Mouse (Mus musculus) embryo, embryonic 10.5 days (tissue): ENCODE measurements around the gene Olfr1428.
"Not testable (repeated sequence)": the region's sequence is repeated elsewhere in the genome, so short reads cannot be mapped to it uniquely, and the experiment has no call there.

Source experiments
- DNase-seq: peaks from one replicate; pipeline ENCODE4 v3.0.0-alpha.2; 2015; ENCODE audit warnings: low spot score

Olfr1428 gene

DNA sequence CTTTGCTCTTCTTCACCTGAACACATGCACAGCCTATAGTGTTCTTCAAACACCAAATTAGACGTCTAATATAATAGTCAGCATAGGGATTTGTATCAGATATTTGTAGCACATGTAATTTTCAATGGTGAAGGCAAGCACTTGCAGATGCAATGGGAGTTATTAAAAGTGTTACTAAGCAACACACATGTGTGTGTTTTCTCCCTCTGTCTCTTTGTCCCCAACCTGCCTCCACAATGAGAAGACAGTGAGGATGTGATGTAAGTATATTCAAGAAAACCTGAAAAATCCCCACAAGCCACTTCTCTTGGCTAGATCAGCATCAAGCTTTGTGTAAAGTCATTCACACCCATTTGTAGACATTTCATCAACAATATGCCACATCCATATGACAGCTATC lies at the start of gene Olfr1428:
TSS of gene Olfr1428 (minus strand) at position 101 of the 400 bp plus-strand sequence.
- DNase-seq = no peak

DNA sequence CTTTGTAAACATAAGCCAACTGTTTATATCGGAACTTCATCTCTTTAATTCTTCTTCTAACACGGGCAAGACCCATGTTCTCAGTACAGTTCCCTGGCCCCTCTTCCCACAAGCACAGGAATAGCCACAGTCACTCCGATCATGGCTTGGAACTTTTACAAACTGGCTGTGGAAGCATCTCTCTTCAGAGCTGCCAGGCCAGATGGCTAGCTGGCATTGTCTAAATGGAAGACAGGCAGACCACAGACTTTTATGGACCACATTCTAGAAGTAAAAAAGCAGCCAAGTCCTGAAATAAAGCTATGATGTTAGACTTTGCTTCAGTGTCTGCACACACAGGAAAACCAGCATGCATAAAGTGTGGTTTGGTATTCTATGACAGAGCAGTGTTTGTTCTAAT lies 29.8 kb upstream of the Olfr1428 start:
- no peak for DNase-seq

DNA sequence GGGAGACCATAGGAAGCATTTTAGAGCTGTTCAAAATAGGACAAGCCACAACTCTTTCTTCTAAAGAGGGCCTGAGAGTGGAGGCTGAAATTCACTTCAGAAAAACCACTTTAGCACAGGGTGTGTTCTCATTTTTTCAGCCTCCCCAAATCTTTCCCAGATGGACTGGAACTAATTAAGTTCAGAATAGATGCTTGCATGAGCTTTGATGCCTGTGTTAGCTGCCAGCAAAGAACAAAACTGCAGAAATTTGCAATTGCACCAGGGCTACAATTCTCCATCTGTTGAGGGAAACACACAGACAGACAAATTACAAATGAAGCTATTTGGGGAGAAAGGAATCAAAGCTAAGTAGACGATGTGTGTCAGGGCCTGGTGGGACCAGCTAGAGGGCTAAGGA lies 27.7 kb upstream of the Olfr1428 start:
- peak; percentile 14 for DNase-seq

DNA sequence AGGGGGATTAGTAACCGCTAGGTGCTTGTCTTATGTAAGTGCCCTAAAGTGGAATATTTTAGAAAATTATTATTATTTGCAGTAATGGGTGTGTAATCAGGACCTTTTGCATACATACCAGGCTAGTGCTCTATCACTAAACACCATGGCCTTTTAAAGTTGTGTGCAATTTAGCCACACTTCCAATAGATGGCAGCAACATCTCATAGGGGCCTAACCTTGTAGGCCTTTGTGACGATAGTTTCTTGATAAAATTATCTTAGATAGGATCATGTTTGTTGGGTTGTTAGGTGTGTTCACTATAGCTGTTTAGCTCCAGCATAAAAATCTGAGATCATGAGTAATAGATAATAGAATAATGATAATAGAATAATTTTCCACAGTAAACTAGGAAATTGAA lies 18.6 kb upstream of the Olfr1428 start:
- peak; percentile 67 for DNase-seq

DNA sequence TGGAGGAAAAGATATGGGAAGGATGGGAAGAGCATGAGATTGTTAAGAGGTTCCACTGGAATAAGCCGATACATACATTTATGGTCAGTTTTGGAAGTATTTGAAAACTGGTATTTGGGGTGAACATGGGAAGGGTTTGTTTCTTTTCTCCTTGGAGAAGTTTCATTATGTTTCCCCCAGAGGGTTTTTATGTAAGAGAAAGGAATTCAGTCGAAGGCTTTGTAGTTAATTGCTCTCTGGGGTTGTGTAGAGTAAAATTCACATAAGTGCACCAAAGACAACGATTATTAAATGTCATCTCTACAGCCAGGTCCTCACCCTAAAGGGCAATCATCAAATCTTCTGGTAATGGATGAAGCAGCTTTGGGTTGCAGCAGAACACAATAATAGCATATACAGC lies 7.4 kb upstream of the Olfr1428 start, which contains the start of gene Olfr76:
TSS of gene Olfr76 (minus strand) at position 101 of the 400 bp plus-strand sequence.
- no peak for DNase-seq

DNA sequence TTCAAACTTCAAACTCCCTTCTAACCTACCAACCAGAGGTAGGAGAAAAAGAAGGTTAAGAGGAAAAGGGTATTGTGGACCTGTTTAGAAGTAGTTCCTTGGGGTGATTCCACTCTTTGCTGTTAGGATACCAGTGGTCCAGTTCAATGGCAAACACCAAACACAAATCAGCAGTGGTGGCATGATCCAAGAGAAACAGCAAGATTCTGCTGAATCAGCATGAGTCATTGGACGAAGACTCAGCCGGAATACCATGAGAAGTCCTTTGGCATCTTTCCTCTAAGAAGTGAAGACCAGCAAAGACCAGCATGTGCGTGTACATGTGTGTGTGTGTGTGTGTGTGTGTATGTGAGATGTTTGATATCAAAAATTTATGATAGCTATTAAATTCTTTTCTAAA lies 767 bp upstream of the Olfr1428 start:
- no peak for DNase-seq

DNA sequence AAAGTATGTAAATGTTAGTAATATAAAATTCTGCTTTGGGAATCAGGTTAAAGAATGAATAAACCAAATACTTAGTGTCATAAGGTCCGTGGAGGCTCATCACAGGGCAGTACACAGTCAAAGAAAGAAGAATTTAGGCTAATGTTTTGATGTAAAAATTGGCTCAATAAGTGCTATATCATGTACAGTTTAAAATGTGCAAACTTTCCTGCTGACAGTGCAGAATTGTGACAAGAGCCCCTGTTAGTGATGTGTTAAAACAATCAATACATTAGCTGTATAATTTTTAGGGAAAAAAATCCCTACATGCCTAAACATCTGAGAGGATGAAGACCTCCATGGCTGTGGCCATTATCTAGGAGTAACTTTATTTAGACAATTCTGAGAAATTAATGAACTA lies 1.9 kb downstream of the Olfr1428 start:
- no peak for DNase-seq

DNA sequence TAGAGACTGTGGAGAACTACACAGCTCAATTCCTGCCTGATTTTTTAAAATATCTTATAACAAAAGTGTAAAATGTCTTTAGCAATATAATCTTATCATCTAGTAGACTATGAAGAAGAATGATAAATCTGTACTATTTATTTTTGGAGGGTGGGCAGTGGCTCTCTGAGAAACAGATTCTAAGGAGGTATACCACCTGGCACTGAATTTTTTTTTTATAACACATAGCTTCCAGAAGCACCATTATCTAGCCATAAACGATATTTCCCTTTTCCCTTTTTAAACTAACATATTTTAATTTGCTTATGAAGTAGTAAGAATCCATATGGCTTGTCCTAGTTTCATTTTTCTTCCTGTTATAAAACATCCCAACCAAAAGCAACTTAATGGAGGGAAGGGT lies 11.2 kb downstream of the Olfr1428 start:
- no peak for DNase-seq

DNA sequence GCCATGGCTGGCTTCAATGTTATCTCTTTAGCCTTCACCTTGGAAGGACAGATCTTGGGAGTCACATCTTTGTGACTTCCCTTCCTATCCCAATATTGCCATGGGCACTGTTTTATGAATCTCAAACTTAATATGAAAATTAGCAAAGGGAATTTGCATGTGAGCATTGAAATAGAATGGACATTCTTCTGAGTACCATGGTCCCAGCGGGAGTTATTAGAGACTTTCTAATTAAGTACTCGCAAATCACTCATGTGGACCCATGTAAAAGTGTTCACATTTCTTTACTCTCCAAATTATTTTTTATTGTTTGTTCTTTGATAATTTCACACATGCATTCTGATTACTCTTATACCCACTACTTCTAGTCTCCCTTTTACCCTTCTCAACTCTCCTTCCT lies 12.5 kb downstream of the Olfr1428 start, which contains the start of gene Olfr1427:
TSS of gene Olfr1427 (minus strand) at position 101 of the 400 bp plus-strand sequence.
- DNase-seq = no peak

DNA sequence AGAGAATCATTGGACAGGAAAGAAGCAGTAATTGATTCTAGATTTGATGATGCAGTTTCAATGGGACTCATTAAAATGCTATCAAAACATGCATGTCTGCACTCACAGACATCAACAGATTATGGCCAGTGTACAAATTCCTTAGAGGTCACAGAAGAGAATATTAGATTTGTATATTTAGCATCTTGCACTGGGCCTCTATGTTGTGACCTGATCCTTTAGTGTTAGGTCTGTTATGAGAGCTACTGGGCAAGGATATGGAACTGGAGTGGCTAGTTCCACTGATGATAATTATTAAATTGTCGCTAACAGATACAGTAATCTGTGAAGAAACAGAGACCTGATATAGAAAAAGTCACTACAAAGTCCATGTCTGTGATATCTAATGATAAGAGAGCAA lies 23.8 kb downstream of the Olfr1428 start, which contains the start of gene Olfr1426:
TSS of gene Olfr1426 (minus strand) at position 101 of the 400 bp plus-strand sequence.
- no peak for DNase-seq

DNA sequence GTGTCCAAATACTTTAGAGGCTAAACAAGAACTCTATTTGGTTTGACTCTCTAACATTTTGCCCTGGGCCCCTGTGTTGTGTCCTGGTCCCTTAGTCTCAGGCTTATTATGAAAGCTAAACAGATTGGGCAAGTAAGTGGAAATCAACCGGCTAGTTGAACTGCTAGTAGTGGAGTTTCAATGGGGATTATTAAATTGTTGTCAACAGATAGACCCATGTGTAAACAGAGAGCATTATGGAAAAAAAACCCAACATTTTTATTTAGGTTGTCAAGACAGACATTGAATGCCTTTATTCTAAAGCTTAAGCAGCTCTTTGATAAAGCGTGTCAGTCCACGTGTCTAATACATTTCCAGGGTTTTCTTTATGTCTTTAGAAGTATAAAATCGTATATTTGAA lies 38.1 kb downstream of the Olfr1428 start, which contains the start of gene Olfr1425:
TSS of gene Olfr1425 (minus strand) at position 101 of the 400 bp plus-strand sequence.
- DNase-seq = not testable (repeated sequence)

DNA sequence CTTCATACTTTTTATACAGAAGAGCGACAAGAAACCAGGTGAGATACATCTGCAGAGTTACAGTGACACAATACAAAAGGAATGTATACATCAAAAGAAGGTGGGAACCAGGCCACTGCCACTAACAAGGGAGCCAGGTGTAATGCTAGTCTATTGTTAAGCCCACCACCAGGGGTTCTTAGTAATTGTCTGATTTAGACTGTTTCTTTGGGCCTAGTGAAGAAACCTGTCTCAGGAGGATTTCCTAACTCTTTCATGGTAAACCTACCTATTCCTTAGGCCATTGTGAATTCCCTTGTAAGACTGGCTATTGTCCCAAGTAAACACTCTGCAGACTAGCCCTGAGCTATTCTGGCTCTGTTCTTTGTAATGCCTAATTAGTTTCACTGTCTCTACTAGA lies 46.2 kb downstream of the Olfr1428 start:
- DNase-seq = not testable (repeated sequence)

DNA sequence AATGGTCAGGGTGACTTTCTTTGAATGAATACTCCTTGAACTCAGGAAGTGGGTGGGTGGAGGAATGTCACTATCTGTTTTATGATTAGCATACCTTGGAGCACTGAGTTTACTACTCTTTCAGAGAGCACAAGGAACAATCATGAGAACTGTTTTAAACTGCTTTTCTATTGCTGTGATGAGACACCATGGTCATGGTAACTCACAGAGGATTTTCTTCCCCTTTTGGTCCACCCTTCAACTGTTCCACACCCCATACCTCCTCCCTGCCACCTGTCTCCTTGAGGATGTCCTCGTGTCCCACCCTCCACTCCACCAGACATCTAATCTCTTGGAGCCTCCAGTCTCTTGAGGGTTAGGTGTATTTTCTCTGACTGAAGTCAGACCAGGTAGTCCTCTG lies 47.9 kb downstream of the Olfr1428 start:
- DNase-seq = not testable (repeated sequence)

DNA sequence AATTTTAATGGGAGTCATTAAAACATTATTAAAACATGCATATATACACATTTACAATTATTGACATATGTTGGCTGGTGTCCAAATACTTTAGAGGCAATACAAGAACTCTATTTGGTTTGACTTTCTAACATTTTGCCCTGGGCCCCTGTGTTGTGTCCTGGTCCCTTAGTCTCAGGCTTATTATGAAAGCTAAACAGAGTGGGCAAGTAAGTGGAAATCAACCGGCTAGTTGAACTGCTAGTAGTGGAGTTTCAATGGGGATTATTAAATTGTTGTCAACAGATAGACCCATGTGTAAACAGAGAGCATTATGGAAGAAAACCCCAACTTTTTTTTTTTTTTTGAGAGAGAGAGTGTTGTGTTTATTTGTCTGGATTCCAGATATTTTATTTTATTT lies 53.1 kb downstream of the Olfr1428 start, which contains the start of gene Olfr1424:
TSS of gene Olfr1424 (minus strand) at position 101 of the 400 bp plus-strand sequence.
- DNase-seq = not testable (repeated sequence)
